Mouse (Mus musculus) neural tube, embryonic 10.5 days (tissue): ENCODE data around the gene Tpbpa.
"Not testable (repeated sequence)": the region's sequence is repeated elsewhere in the genome, so short reads cannot be mapped to it uniquely, and the experiment has no call there.

Experiments
- DNase-seq: peaks from one replicate; pipeline ENCODE4 v3.0.0-alpha.2; 2017; ENCODE audit warnings: low spot score; ENCODE audit errors: extremely low spot score

Gene Tpbpa

GRCm38 (mm10) chr13:60941884-60942283 is at the start of gene Tpbpa:
Gene Tpbpa (minus strand): TSS chr13:60941984.
- DNase-seq = not testable (repeated sequence)

GRCm38 (mm10) chr13:60986915-60987314 is 45.1 kb upstream of the Tpbpa start:
- DNase-seq = not testable (repeated sequence)

- DNase-seq = not testable (repeated sequence)
Measured at GRCm38 (mm10) chr13:60972319-60972718, 30.5 kb upstream of the Tpbpa start.

- not testable (repeated sequence) for DNase-seq
Measured at GRCm38 (mm10) chr13:60963985-60964384, 22.2 kb upstream of the Tpbpa start.

GRCm38 (mm10) chr13:60961706-60962105 is 19.9 kb upstream of the Tpbpa start:
- no peak for DNase-seq

GRCm38 (mm10) chr13:60936500-60936901 is 5.3 kb downstream of the Tpbpa start, which contains the start of the genes Gm49391 and Ctla2a:
Gene Gm49391 (minus strand): TSS chr13:60936571.
Gene Ctla2a (minus strand): TSS chr13:60936625.
- no peak for DNase-seq

GRCm38 (mm10) chr13:60935490-60935889 is 6.3 kb downstream of the Tpbpa start, which contains the start of gene Gm49393:
Gene Gm49393 (minus strand): TSS chr13:60935590.
- not testable (repeated sequence) for DNase-seq

GRCm38 (mm10) chr13:60904780-60905179 is 37.0 kb downstream of the Tpbpa start, which contains the start of gene Tpbpb:
Gene Tpbpb (minus strand): TSS chr13:60904880.
- not testable (repeated sequence) for DNase-seq

GRCm38 (mm10) chr13:60897328-60897727 is 44.5 kb downstream of the Tpbpa start, which contains the start of gene Ctla2b:
Gene Ctla2b (minus strand): TSS chr13:60897447.
- DNase-seq = no peak

GRCm38 (mm10) chr13:60896794-60897193 is 45.0 kb downstream of the Tpbpa start, which contains the start of gene Gm49392:
Gene Gm49392 (minus strand): TSS chr13:60896894.
- DNase-seq = not testable (repeated sequence)

- no peak for DNase-seq
Measured at GRCm38 (mm10) chr13:60895406-60896160, 46.2 kb downstream of the Tpbpa start.

- no peak for DNase-seq
Measured at GRCm38 (mm10) chr13:60892301-60892700, 49.5 kb downstream of the Tpbpa start.
